Mouse (Mus musculus) CD8-positive naive resting alpha-beta T cell, adult 2 months (primary cell): ENCODE results near the gene Zfp369.
"Not testable (repeated sequence)": the region's sequence is repeated elsewhere in the genome, so short reads cannot be mapped to it uniquely, and the experiment has no call there.

Experiments
- DNase-seq, 2 experiments: peaks; one replicate each; pipeline ENCODE4 v3.0.0; 2022; ENCODE audit warnings: low read depth in 2 of 2, low spot score in 2 of 2

Zfp369 gene

GRCm38 (mm10) chr13:65278383-65279341, at the start of gene Zfp369:
Gene Zfp369 (plus strand): TSS chr13:65278814.
- DNase-seq = peak; percentile 92

- DNase-seq = no peak
Measured at GRCm38 (mm10) chr13:65237211-65237610, 41.4 kb upstream of the Zfp369 start.

- DNase-seq = peak; percentile 96 to 97
Measured at GRCm38 (mm10) chr13:65240509-65241098, 38.0 kb upstream of the Zfp369 start.

GRCm38 (mm10) chr13:65241099-65241626, 37.5 kb upstream of the Zfp369 start:
- peak; percentile 87 to 92 for DNase-seq

- DNase-seq = peak in 1 of 2 experiments; percentile 22
Measured at GRCm38 (mm10) chr13:65241627-65242318, 36.8 kb upstream of the Zfp369 start.

GRCm38 (mm10) chr13:65242319-65242787, 36.3 kb upstream of the Zfp369 start:
- no peak for DNase-seq

- DNase-seq = peak in 1 of 2 experiments; percentile 38
Measured at GRCm38 (mm10) chr13:65243273-65243672, 35.3 kb upstream of the Zfp369 start.

GRCm38 (mm10) chr13:65258175-65258954, 20.2 kb upstream of the Zfp369 start:
- no peak for DNase-seq

GRCm38 (mm10) chr13:65259239-65259638, 19.4 kb upstream of the Zfp369 start, which contains the start of gene Gm10775:
Gene Gm10775 (plus strand): TSS chr13:65259539.
- no peak for DNase-seq

GRCm38 (mm10) chr13:65262086-65262485, 16.5 kb upstream of the Zfp369 start:
- no peak for DNase-seq

- DNase-seq = no peak
Measured at GRCm38 (mm10) chr13:65277994-65278382, 626 bp upstream of the Zfp369 start.

GRCm38 (mm10) chr13:65286771-65287170, 8.2 kb downstream of the Zfp369 start:
- no peak for DNase-seq

- DNase-seq = no peak
Measured at GRCm38 (mm10) chr13:65296354-65296753, 17.7 kb downstream of the Zfp369 start.

- DNase-seq = peak; percentile 10 to 33
Measured at GRCm38 (mm10) chr13:65310849-65311248, 32.2 kb downstream of the Zfp369 start.

- DNase-seq = peak in 1 of 2 experiments; percentile 1
Measured at GRCm38 (mm10) chr13:65311311-65311755, 32.7 kb downstream of the Zfp369 start.

GRCm38 (mm10) chr13:65311826-65312225, 33.2 kb downstream of the Zfp369 start:
- DNase-seq = no peak

GRCm38 (mm10) chr13:65348501-65348900, 69.9 kb downstream of the Zfp369 start:
- not testable (repeated sequence) for DNase-seq

- not testable (repeated sequence) for DNase-seq
Measured at GRCm38 (mm10) chr13:65351768-65352167, 73.2 kb downstream of the Zfp369 start.
